Comparison of ENCODE assay signal across 24 mouse cellular contexts in the genomic region with DNA sequence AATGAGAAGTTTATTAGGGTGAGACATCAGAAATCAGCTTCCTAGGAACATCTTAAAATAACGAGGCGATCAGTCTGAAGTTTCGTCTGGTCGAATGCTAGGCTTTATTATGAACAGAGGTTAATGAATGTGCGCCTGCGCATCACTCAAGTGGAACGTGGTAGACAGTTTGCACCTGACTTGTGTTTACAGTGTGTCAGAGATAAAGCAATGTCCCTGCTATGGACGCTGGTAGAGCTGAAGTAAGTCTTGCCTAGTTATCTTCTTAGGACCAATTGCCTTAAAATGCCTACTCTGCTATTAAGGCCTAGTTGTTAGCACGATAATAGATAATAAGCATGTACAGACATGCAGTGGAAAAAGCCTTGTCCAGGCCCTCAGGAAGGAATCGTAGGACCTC.
"Had no signal": no experiment of that assay in that cellular context is flagged by ENCODE, and none has a peak within 500 bp of the region (broad histone marks: within the 10 kb centered on the region; RNA-seq: fewer than 3 reads in every experiment).

No protein-coding gene starts in this region.

- H3K9me3 ChIP-seq: heart, embryonic 13.5 days; heart, embryonic 15.5 days; hindbrain, embryonic 13.5 days; hindbrain, embryonic 15.5 days; limb, embryonic 13.5 days; limb, embryonic 15.5 days; liver, embryonic 12.5 days had no signal

- H3K27me3 ChIP-seq: heart, embryonic 13.5 days; heart, embryonic 15.5 days; hindbrain, embryonic 13.5 days; hindbrain, embryonic 15.5 days; limb, embryonic 13.5 days; limb, embryonic 15.5 days; liver, embryonic 12.5 days had no signal

- H3K4me2 ChIP-seq: heart, embryonic 11.5 days; heart, embryonic 13.5 days; heart, embryonic 15.5 days; hindbrain, embryonic 13.5 days; hindbrain, embryonic 15.5 days; limb, embryonic 13.5 days; limb, embryonic 15.5 days; liver, embryonic 12.5 days had no signal

- ATAC-seq: hindbrain, postnatal 0 days; intestine, postnatal 0 days; liver, embryonic 12.5 days had no signal

- H3K27ac ChIP-seq: heart, adult 2 months; heart, embryonic 13.5 days; heart, embryonic 15.5 days; hindbrain, embryonic 13.5 days; hindbrain, embryonic 15.5 days; hindbrain, postnatal 0 days; layer of hippocampus, adult 2 months; limb, embryonic 13.5 days; limb, embryonic 15.5 days; liver, embryonic 12.5 days; liver, embryonic 14.5 days had no signal

- H3K9ac ChIP-seq: heart, embryonic 13.5 days; heart, embryonic 15.5 days; hindbrain, embryonic 13.5 days; hindbrain, embryonic 15.5 days; limb, embryonic 13.5 days; limb, embryonic 15.5 days; liver, embryonic 12.5 days; liver, embryonic 14.5 days had no signal

- DNase-seq: gastrocnemius, postnatal 14 days; gastrocnemius, postnatal 36 days; heart, adult 2 months; heart, postnatal 14 days; heart, postnatal 36 days; kidney, adult 18-20 months; kidney, adult 8-10 months; kidney, postnatal 10 days; kidney, postnatal 25 days; kidney, postnatal 4 days; layer of hippocampus, postnatal 36 days; left cerebral cortex, postnatal 4 days had no signal

- H3K4me3 ChIP-seq: heart, adult 2 months; heart, embryonic 13.5 days; heart, embryonic 15.5 days; hindbrain, embryonic 13.5 days; hindbrain, embryonic 15.5 days; layer of hippocampus, adult 2 months; limb, embryonic 13.5 days; limb, embryonic 15.5 days; liver, embryonic 12.5 days had no signal

- H3K4me1 ChIP-seq: hindbrain, embryonic 13.5 days; hindbrain, embryonic 15.5 days; limb, embryonic 15.5 days had no signal

- H3K36me3 ChIP-seq: heart, embryonic 15.5 days; hindbrain, embryonic 13.5 days; hindbrain, embryonic 15.5 days; limb, embryonic 13.5 days had no signal
